Mouse (Mus musculus) midbrain, embryonic 10.5 days (tissue): ENCODE results near the gene Zswim4. TPM values are rescaled to one million over a fixed set of nuclear protein-coding genes. Genes with fewer than 3 reads are reported as not detected.
A peak's percentile ranks its signal among the peaks of the same experiment; 100 is the strongest.

ENCODE experiments used
- DNase-seq: peaks from one replicate; pipeline ENCODE4 v3.0.0-alpha.2; 2017; ENCODE audit warnings: low spot score
- H3K27ac ChIP-seq: fragments of 300-500 bp; sonication (generic); replicated peaks from 2 replicates; pipeline ENCODE4 v1.5.1; 2016; ENCODE audit warnings: mild to moderate bottlenecking
- H3K27me3 ChIP-seq: fragments of 300-500 bp; sonication (generic); 2 replicates; pipeline ENCODE4 v1.6.1; 2016; ENCODE audit warnings: low read depth, mild to moderate bottlenecking; ENCODE audit not compliant: poor library complexity, severe bottlenecking
- H3K36me3 ChIP-seq: fragments of 300-500 bp; sonication (generic); 2 replicates; pipeline ENCODE4 v1.6.1; 2016; ENCODE audit warnings: mild to moderate bottlenecking, moderate library complexity
- H3K4me1 ChIP-seq: fragments of 300-500 bp; sonication (generic); 2 replicates; pipeline ENCODE4 v1.6.1; 2016
- H3K4me3 ChIP-seq: fragments of 300-500 bp; sonication (generic); 2 replicates; pipeline ENCODE4 v1.5.1; 2016; ENCODE audit warnings: mild to moderate bottlenecking, moderate library complexity
- H3K9me3 ChIP-seq: fragments of 300-500 bp; sonication (generic); replicated peaks from 2 replicates; pipeline ENCODE4 v1.6.1; 2016; ENCODE audit warnings: mild to moderate bottlenecking
- WGBS: fragments of 180-500 bp; shearing (Covaris S2); methylation state at CpG from one replicate; pipeline ENCODE4 v1.1.7; 2016; 5-methylcytosine and 5-hydroxymethylcytosine counted together
- polyA plus RNA-seq: library from polyadenylated mRNA; unstranded; fragments of >200 nt; fragmentation: Nextera tagmentation; extraction: Ambion mirVana; gene quantifications from 2 replicates; pipeline ENCODE4 v1.2.1, GENCODE M21; 2016

The Zswim4 gene
- polyA plus RNA-seq, 1 experiment from 2014 or later: 30.4 TPM

GRCm38 (mm10) chr8:84249257-84250170 is 12.7 kb upstream of the Zswim4 start, which contains the start of gene D8Ertd738e:
TSS of gene D8Ertd738e (minus strand) at chr8:84249719.
- peak within 1 kb of the TSS; percentile 86 for H3K27ac ChIP-seq
- H3K27me3 ChIP-seq: no peaks in the 10 kb centered on the region
- peak within 1 kb of the TSS; percentile 94 for H3K4me3 ChIP-seq
- H3K4me1 ChIP-seq: peaks cover 10% of the 10 kb centered on the region
- no peaks in the 10 kb centered on the region for H3K9me3 ChIP-seq
- DNase-seq: peak; percentile 90
- peaks cover 83% of the 10 kb centered on the region for H3K36me3 ChIP-seq
- 4% methylated on average over 52 of the region's 52 CpGs for WGBS

GRCm38 (mm10) chr8:84241821-84242220 is 5.0 kb upstream of the Zswim4 start:
- H3K36me3 ChIP-seq: peaks cover 35% of the 10 kb centered on the region
- H3K4me3 ChIP-seq: no peak overlapping the region
- H3K27ac ChIP-seq: no peak overlapping the region
- no peaks in the 10 kb centered on the region for H3K9me3 ChIP-seq
- H3K27me3 ChIP-seq: no peaks in the 10 kb centered on the region
- no peak for DNase-seq
- WGBS: 85% methylated on average over 2 of the region's 2 CpGs
- peaks cover 8% of the 10 kb centered on the region for H3K4me1 ChIP-seq

- H3K4me3 ChIP-seq: no peak overlapping the region
- H3K36me3 ChIP-seq: peaks cover 29% of the 10 kb centered on the region
- no peak for DNase-seq
- no peaks in the 10 kb centered on the region for H3K9me3 ChIP-seq
- H3K4me1 ChIP-seq: peaks cover 11% of the 10 kb centered on the region
- WGBS: 65% methylated on average over 6 of the region's 6 CpGs
- no peak overlapping the region for H3K27ac ChIP-seq
- H3K27me3 ChIP-seq: no peaks in the 10 kb centered on the region
These were observed 4.3 kb upstream of the Zswim4 start for GRCm38 (mm10) chr8:84241167-84241566.

- Histone ChIP-seq H3K36me3 (peaks cover 23% of the 10 kb centered on the region), H3K4me3 (peak overlapping the region; percentile 94), H3K27ac (peak overlapping the region; percentile 86), H3K9me3 (no peaks in the 10 kb centered on the region), H3K4me1 (peaks cover 34% of the 10 kb centered on the region), H3K27me3 (no peaks in the 10 kb centered on the region)
- no peak for DNase-seq
- WGBS: 21% methylated on average over 19 of the region's 19 CpGs
These were observed 831 bp upstream of the Zswim4 start for GRCm38 (mm10) chr8:84237542-84238229.

- under 1% methylated on average over 30 of the region's 30 CpGs for WGBS
- Histone ChIP-seq H3K4me1 (peaks cover 34% of the 10 kb centered on the region), H3K36me3 (peaks cover 34% of the 10 kb centered on the region), H3K27ac (peak overlapping the region; percentile 97), H3K9me3 (no peaks in the 10 kb centered on the region), H3K27me3 (no peaks in the 10 kb centered on the region), H3K4me3 (peak overlapping the region; percentile 94)
- no peak for DNase-seq
These were observed 351 bp downstream of the Zswim4 start for GRCm38 (mm10) chr8:84236410-84236997.

- peak overlapping the region; percentile 94 for H3K4me3 ChIP-seq
- H3K9me3 ChIP-seq: no peaks in the 10 kb centered on the region
- peaks cover 34% of the 10 kb centered on the region for H3K4me1 ChIP-seq
- 47% methylated on average over 10 of the region's 10 CpGs for WGBS
- H3K27me3 ChIP-seq: no peaks in the 10 kb centered on the region
- peak overlapping the region; percentile 97 for H3K27ac ChIP-seq
- H3K36me3 ChIP-seq: peaks cover 41% of the 10 kb centered on the region
- DNase-seq: no peak
These were observed 977 bp downstream of the Zswim4 start for GRCm38 (mm10) chr8:84235746-84236409.

- Histone ChIP-seq H3K4me1 (peaks cover 33% of the 10 kb centered on the region), H3K27ac (no peak overlapping the region), H3K36me3 (peaks cover 69% of the 10 kb centered on the region), H3K9me3 (no peaks in the 10 kb centered on the region), H3K27me3 (no peaks in the 10 kb centered on the region), H3K4me3 (no peak overlapping the region)
- WGBS: 96% methylated on average over 2 of the region's 2 CpGs
- no peak for DNase-seq
These were observed 3.8 kb downstream of the Zswim4 start for GRCm38 (mm10) chr8:84233055-84233454.

GRCm38 (mm10) chr8:84230735-84231134 is 6.1 kb downstream of the Zswim4 start:
- no peak for DNase-seq
- H3K36me3 ChIP-seq: peaks cover 92% of the 10 kb centered on the region
- 81% methylated on average over 17 of the region's 17 CpGs for WGBS

GRCm38 (mm10) chr8:84223322-84224029 is 13.4 kb downstream of the Zswim4 start:
- WGBS: 80% methylated on average over 21 of the region's 21 CpGs
- H3K27ac ChIP-seq: no peak overlapping the region
- no peaks in the 10 kb centered on the region for H3K9me3 ChIP-seq
- no peaks in the 10 kb centered on the region for H3K4me1 ChIP-seq
- no peak for DNase-seq
- no peaks in the 10 kb centered on the region for H3K27me3 ChIP-seq
- peaks cover 98% of the 10 kb centered on the region for H3K36me3 ChIP-seq
- H3K4me3 ChIP-seq: no peak overlapping the region

More at GRCm38 (mm10) chr8:84230735-84231134, 6.1 kb downstream of the Zswim4 start:
- Histone ChIP-seq H3K4me1 (peaks cover 19% of the 10 kb centered on the region), H3K4me3 (no peak overlapping the region), H3K27me3 (no peaks in the 10 kb centered on the region), H3K27ac (no peak overlapping the region), H3K9me3 (no peaks in the 10 kb centered on the region)

GRCm38 (mm10) chr8:84222566-84223165 is 14.2 kb downstream of the Zswim4 start:
- 93% methylated on average over 9 of the region's 9 CpGs for WGBS
- H3K27ac ChIP-seq: no peak overlapping the region
- no peaks in the 10 kb centered on the region for H3K27me3 ChIP-seq
- no peaks in the 10 kb centered on the region for H3K9me3 ChIP-seq
- no peaks in the 10 kb centered on the region for H3K4me1 ChIP-seq
- no peak for DNase-seq
- no peak overlapping the region for H3K4me3 ChIP-seq
- peaks cover 98% of the 10 kb centered on the region for H3K36me3 ChIP-seq

- Histone ChIP-seq H3K4me3 (no peak overlapping the region), H3K36me3 (peaks cover 98% of the 10 kb centered on the region), H3K9me3 (no peaks in the 10 kb centered on the region), H3K4me1 (no peaks in the 10 kb centered on the region), H3K27ac (no peak overlapping the region), H3K27me3 (no peaks in the 10 kb centered on the region)
- no peak for DNase-seq
- 88% methylated on average over 7 of the region's 7 CpGs for WGBS
These were observed 16.8 kb downstream of the Zswim4 start for GRCm38 (mm10) chr8:84220105-84220504.
